Mouse (Mus musculus) embryonic facial prominence, embryonic 15.5 days (tissue): ENCODE results near the gene Nrxn2. TPM values are rescaled to one million over a fixed set of nuclear protein-coding genes. Genes with fewer than 3 reads are reported as not detected.
A peak's percentile ranks its signal among the peaks of the same experiment; 100 is the strongest.

Experiments used
- ATAC-seq: fragments of 200-750 bp; cut with Nextera tagmentation; 2 replicates; pipeline ENCODE4 v1.8.0; 2017; ENCODE audit warnings: low read depth, moderate TSS enrichment; ENCODE audit not compliant: insufficient number of reproducible peaks, low FRiP score, low TSS enrichment
- H3K27ac ChIP-seq: fragments of 300-500 bp; sonication (generic); replicated peaks from 2 replicates; pipeline ENCODE4 v1.5.1; 2015; ENCODE audit warnings: mild to moderate bottlenecking, inconsistent platforms
- H3K27me3 ChIP-seq: fragments of 300-500 bp; sonication (generic); 2 replicates; pipeline ENCODE4 v1.6.1; 2015; ENCODE audit warnings: inconsistent platforms
- H3K36me3 ChIP-seq: fragments of 300-500 bp; sonication (generic); 2 replicates; pipeline ENCODE4 v1.6.1; 2015; ENCODE audit warnings: mild to moderate bottlenecking, inconsistent platforms
- H3K4me1 ChIP-seq: fragments of 300-500 bp; sonication (generic); 2 replicates; pipeline ENCODE4 v1.6.1; 2015; ENCODE audit warnings: inconsistent platforms
- H3K4me2 ChIP-seq: fragments of 300-500 bp; sonication (generic); replicated peaks from 2 replicates; pipeline ENCODE4 v1.6.1; 2015; ENCODE audit warnings: mild to moderate bottlenecking, inconsistent platforms
- H3K4me3 ChIP-seq: fragments of 300-500 bp; sonication (generic); replicated peaks from 2 replicates; pipeline ENCODE4 v1.5.1; 2015; ENCODE audit warnings: mild to moderate bottlenecking, inconsistent platforms
- H3K9ac ChIP-seq: fragments of 300-500 bp; sonication (generic); 2 replicates; pipeline ENCODE4 v1.6.1; 2015; ENCODE audit warnings: inconsistent platforms
- H3K9me3 ChIP-seq: fragments of 300-500 bp; sonication (generic); replicated peaks from 2 replicates; pipeline ENCODE4 v1.6.1; 2016; ENCODE audit warnings: inconsistent platforms
- WGBS: fragments of 180-500 bp; shearing (Covaris S2); methylation state at CpG from one replicate; pipeline ENCODE4 v1.1.7; 2015; 5-methylcytosine and 5-hydroxymethylcytosine counted together
- polyA plus RNA-seq: library from polyadenylated mRNA; unstranded; fragments of >200 nt; fragmentation: Nextera tagmentation; extraction: Ambion mirVana; gene quantifications from 2 replicates; pipeline ENCODE4 v1.2.1, GENCODE M21; 2015

Gene Nrxn2
- polyA plus RNA-seq, 1 experiment from 2014 or later = 1.8 TPM

GRCm38 (mm10) chr19:6418984-6419692, 607 bp downstream of the Nrxn2 start:
- Histone ChIP-seq H3K9ac (no peak overlapping the region), H3K4me1 (peaks cover 16% of the 10 kb centered on the region), H3K9me3 (no peaks in the 10 kb centered on the region), H3K4me2 (peak overlapping the region; percentile 98), H3K27ac (no peak overlapping the region), H3K36me3 (no peaks in the 10 kb centered on the region), H3K27me3 (peaks cover 78% of the 10 kb centered on the region), H3K4me3 (peak overlapping the region; percentile 52)
- no peak for ATAC-seq
- 12% methylated on average over 13 of the region's 23 CpGs for WGBS

DNA sequence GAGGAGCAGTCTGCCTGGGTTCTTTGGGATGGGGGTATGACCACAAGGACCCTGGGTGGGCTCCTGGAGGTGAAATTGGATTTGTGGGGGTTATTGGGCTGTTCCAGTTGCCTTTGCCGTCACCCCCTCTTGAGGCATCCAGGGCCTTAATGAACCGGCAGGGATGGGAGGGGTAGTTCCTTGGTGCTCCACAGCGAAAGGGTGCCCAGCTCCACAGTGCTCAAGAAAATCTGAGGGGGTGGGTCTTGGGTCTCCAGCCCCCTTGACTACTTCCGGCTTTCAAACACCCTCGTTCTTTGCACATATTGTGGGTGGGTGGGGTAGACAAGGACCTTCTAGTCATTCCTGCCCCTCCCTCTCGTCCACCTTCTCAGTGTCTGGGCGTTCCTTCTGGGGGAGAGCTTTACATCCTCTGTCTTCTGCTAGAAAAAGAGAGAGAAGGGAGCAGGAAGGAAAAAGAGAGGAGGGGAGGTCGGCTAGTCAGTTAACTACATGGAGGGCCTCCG, 1.3 kb downstream of the Nrxn2 start:
- Histone ChIP-seq H3K27ac (no peak overlapping the region), H3K9me3 (no peaks in the 10 kb centered on the region), H3K27me3 (peaks cover 85% of the 10 kb centered on the region), H3K4me3 (no peak overlapping the region), H3K4me1 (peaks cover 16% of the 10 kb centered on the region), H3K4me2 (no peak overlapping the region), H3K9ac (no peak overlapping the region), H3K36me3 (no peaks in the 10 kb centered on the region)
- 55% methylated on average over 9 of the region's 9 CpGs for WGBS
- no peak for ATAC-seq

- H3K27ac ChIP-seq = no peak overlapping the region
- no peak overlapping the region for H3K4me3 ChIP-seq
- H3K36me3 ChIP-seq = no peaks in the 10 kb centered on the region
- H3K4me1 ChIP-seq = peaks cover 16% of the 10 kb centered on the region
- H3K9ac ChIP-seq = no peak overlapping the region
- H3K9me3 ChIP-seq = no peaks in the 10 kb centered on the region
- ATAC-seq = no peak
- whole genome bisulfite sequencing = 52% methylated on average over 19 of the region's 19 CpGs
- no peak overlapping the region for H3K4me2 ChIP-seq
- H3K27me3 ChIP-seq = peaks cover 91% of the 10 kb centered on the region
These were observed 2.1 kb downstream of the Nrxn2 start for GRCm38 (mm10) chr19:6420481-6421210.

DNA sequence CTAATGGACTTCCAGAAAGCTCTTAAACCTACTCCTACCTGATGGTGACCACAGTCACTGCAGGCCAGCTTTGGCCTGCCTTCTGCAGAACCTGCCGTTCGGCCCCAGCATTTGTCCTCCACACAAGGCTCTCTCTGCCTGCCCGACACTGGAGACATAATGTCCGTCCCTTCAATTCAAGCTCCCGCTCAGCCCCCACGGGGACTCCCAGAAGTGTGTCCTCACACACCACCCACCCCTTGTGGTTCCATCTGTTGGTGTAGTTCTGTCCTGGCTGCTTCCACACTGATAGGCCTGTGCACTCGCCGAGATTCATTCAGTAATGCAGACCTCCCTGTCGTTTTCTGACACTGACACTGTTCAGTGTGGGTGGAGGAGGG, 2.7 kb downstream of the Nrxn2 start:
- Histone ChIP-seq H3K27ac (no peak overlapping the region), H3K4me2 (no peak overlapping the region)
- WGBS = 74% methylated on average over 9 of the region's 9 CpGs

GRCm38 (mm10) chr19:6422014-6422413, 3.5 kb downstream of the Nrxn2 start:
- no peaks in the 10 kb centered on the region for H3K9me3 ChIP-seq
- no peak overlapping the region for H3K4me2 ChIP-seq
- no peak overlapping the region for H3K9ac ChIP-seq
- 67% methylated on average over 7 of the region's 7 CpGs for WGBS
- H3K27ac ChIP-seq = no peak overlapping the region
- H3K27me3 ChIP-seq = peaks cover 98% of the 10 kb centered on the region
- no peaks in the 10 kb centered on the region for H3K36me3 ChIP-seq
- peaks cover 11% of the 10 kb centered on the region for H3K4me1 ChIP-seq
- ATAC-seq = no peak
- no peak overlapping the region for H3K4me3 ChIP-seq

More for the DNA sequence above, 2.7 kb downstream of the Nrxn2 start:
- ATAC-seq = no peak
- Histone ChIP-seq H3K36me3 (no peaks in the 10 kb centered on the region), H3K4me3 (no peak overlapping the region), H3K9ac (no peak overlapping the region), H3K27me3 (peaks cover 97% of the 10 kb centered on the region), H3K9me3 (no peaks in the 10 kb centered on the region), H3K4me1 (peaks cover 13% of the 10 kb centered on the region)

DNA sequence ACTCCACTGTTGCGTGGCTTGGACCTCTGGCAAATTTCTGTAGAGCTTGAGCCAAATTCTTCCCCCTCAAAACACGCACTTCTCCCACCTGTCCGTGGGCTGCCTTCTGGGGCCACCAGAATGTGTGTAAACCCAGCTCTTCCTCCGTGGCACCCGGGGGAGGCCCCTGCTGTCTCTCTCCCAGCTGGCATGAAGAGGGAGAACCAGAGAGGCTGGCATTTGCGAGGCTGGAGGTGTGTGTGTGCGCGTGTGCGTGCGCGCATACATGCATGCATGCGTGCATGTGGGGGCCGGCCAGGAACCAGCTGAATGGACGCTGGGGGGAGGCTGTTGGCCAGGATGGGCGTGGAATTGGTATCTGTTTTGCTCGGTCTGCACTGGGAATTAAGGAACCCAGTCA, 4.7 kb downstream of the Nrxn2 start:
- WGBS = 79% methylated on average over 16 of the region's 16 CpGs
- H3K27ac ChIP-seq = no peak overlapping the region

DNA sequence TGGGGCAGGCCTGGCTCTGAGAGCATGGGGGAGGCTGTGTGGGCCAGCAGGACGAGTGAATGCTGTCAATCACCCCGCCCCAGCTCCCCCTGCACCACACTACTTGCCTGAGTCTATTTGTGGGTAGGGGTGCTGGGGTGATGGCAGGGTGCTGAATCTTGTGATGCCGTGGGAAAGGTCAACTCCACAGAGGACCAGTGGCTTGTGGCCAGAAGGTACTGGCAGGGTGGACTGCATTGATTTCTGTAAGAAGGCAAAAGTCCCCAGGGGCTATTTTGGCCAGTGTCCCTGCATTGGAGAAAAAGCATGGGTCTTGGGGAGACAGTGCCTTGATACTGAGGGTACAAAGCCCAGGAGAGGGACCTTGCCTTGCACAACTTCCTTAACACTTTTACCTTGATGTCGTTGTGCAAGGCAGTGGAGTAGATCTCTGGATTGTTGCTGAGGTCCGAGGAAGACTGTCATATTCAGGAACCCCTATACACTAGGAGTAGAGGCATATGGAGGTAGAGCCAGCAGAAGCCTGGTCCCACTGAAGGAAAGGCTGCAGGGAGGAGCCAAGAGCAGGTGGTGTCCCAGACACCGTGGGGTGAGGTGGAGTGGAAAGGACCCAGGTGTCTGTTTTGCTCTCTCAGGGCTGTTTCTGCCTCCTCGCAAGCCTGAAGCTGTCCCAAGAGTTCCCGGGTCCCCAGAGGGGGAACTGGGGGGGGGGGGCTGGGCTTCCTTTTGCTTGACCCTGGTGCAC, 5.8 kb downstream of the Nrxn2 start:
- WGBS = 62% methylated on average over 8 of the region's 8 CpGs
- Histone ChIP-seq H3K4me1 (peaks cover 17% of the 10 kb centered on the region), H3K4me3 (no peak overlapping the region), H3K27ac (no peak overlapping the region), H3K9ac (no peak overlapping the region), H3K36me3 (no peaks in the 10 kb centered on the region), H3K4me2 (no peak overlapping the region), H3K9me3 (no peaks in the 10 kb centered on the region), H3K27me3 (peaks cover 98% of the 10 kb centered on the region)
- no peak for ATAC-seq

More for the DNA sequence above, 4.7 kb downstream of the Nrxn2 start:
- H3K9ac ChIP-seq = no peak overlapping the region
- peaks cover 16% of the 10 kb centered on the region for H3K4me1 ChIP-seq
- ATAC-seq = no peak
- H3K4me3 ChIP-seq = no peak overlapping the region
- H3K4me2 ChIP-seq = no peak overlapping the region
- no peaks in the 10 kb centered on the region for H3K36me3 ChIP-seq
- H3K9me3 ChIP-seq = no peaks in the 10 kb centered on the region
- peaks cover 98% of the 10 kb centered on the region for H3K27me3 ChIP-seq

DNA sequence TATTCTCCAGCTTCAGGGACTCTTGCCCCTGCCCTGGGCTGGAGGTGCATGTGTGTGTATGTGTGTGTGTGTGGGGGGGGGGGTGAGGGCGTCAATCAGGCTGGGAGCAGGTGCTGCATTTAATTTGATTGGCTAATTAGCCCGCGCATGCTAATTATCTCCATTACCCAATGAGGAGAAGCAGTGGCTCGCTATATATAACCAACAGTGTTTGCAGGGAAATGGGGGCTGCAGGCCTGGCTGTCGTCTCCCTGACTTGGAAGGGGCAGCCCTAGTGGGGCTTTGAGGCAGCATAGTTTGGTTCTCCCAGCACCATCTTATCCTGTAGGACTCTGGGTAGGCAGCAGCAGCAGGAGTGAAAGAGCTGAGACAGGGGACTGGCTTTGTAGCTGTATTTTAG, 7.1 kb downstream of the Nrxn2 start:
- no peaks in the 10 kb centered on the region for H3K36me3 ChIP-seq
- H3K4me3 ChIP-seq = no peak overlapping the region
- 54% methylated on average over 5 of the region's 5 CpGs for WGBS
- no peak for ATAC-seq
- H3K4me2 ChIP-seq = no peak overlapping the region
- no peaks in the 10 kb centered on the region for H3K9me3 ChIP-seq
- no peak overlapping the region for H3K9ac ChIP-seq
- no peak overlapping the region for H3K27ac ChIP-seq
- peaks cover 17% of the 10 kb centered on the region for H3K4me1 ChIP-seq
- peaks cover 98% of the 10 kb centered on the region for H3K27me3 ChIP-seq

- no peak overlapping the region for H3K4me2 ChIP-seq
- H3K9ac ChIP-seq = no peak overlapping the region
- H3K4me3 ChIP-seq = 0 out of 2 replicates have a peak overlapping the region, but pooled peaks have one; percentile 38
- 20% methylated on average over 13 of the region's 13 CpGs for WGBS
- H3K27ac ChIP-seq = no peak overlapping the region
- ATAC-seq = no peak
- H3K4me1 ChIP-seq = peaks cover 17% of the 10 kb centered on the region
- H3K27me3 ChIP-seq = peaks cover 94% of the 10 kb centered on the region
- H3K36me3 ChIP-seq = no peaks in the 10 kb centered on the region
- no peaks in the 10 kb centered on the region for H3K9me3 ChIP-seq
These were observed 8.4 kb downstream of the Nrxn2 start for GRCm38 (mm10) chr19:6426703-6427500.

GRCm38 (mm10) chr19:6427653-6428434, 9.3 kb downstream of the Nrxn2 start:
- Histone ChIP-seq H3K4me2 (peak overlapping the region; percentile 57), H3K27ac (no peak overlapping the region), H3K27me3 (peaks cover 84% of the 10 kb centered on the region), H3K4me3 (peak overlapping the region; percentile 38), H3K4me1 (peaks cover 17% of the 10 kb centered on the region), H3K9me3 (no peaks in the 10 kb centered on the region), H3K9ac (no peak overlapping the region), H3K36me3 (no peaks in the 10 kb centered on the region)
- under 1% methylated on average over 93 of the region's 94 CpGs for WGBS
- ATAC-seq = no peak
